In the genomic region with DNA sequence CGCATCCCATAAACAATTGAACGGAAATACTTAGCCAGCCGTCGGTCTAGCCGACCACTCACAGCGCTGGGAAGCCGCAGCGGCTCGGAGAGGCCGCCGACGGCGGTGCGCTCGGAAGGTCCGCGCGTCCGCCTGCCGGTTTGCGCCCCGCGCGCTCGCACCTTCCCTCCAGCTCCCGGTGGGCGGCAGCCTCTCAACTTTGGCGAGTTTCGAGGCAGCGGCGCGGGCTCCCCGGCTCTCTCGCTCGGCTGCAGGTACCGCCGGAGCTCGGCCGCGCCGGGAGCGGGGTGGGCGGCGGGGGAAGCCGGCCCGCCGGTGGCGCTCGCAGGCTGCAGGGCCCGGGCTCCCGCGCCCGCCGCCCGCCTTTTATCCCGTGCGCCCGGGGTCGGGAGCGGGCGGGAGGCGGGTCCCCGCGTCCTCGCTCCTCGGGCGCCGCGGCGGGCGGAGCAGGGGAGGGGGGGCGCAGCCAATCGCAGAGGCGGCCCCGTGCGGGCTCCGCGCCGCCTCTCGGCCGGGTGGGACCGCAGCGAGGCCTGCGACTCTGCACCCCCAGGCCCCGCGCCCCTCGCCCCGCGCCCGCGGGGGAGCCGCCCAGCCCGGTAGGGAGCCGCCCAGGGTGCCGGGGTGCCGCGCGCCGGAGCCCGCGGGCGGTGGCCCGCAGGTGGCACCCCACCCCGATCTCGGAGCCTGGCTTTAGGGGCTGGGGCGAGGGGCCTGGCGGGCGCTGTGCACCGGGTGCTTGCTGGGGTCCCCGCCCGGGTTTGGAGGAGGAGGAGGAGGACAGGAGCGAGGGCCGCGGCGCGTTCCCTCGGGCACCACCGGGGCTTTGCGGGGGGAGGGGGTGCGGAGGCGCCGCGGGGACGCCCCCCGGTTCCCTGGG, we compare ENCODE assay signal across 8 mouse cellular contexts. TPM values are rescaled to one million over a fixed set of nuclear protein-coding genes. Genes with fewer than 3 reads are reported as not detected.
DNase-seq lines count a peak whose midpoint lies in the region; ATAC-seq and TF ChIP-seq lines count a peak whose summit lies in the region.

A gene (plus strand): TSS at position 197 of the 880 bp plus-strand sequence.
A gene (minus strand): TSS at position 377 of the 880 bp plus-strand sequence.

- intact Hi-C loops in gastrocnemius, postnatal 14 days (cut with DNase I; ENCODE audit: low total_unique reads), result no loop called here

- WGBS in intestine, embryonic 14.5 days, result under 1% methylated on average over 98 of the region's 125 CpGs
- under 1% methylated on average over 111 of the region's 125 CpGs for WGBS in limb, embryonic 10.5 days
- under 1% methylated on average over 97 of the region's 125 CpGs for WGBS in midbrain, embryonic 10.5 days
- WGBS in small intestine, adult 2 months, result 1% methylated on average over 119 of the region's 125 CpGs

- H3K4me1 ChIP-seq in cortical plate, adult 2 months (ENCODE audit: control insufficient read depth, insufficient read depth, low read length), result peaks cover 1% of the 10 kb centered on the region
- peaks cover 11% of the 10 kb centered on the region for H3K4me1 ChIP-seq in intestine, embryonic 14.5 days (replicated peaks; ENCODE audit: control insufficient read depth, insufficient read depth, low read length)
- peaks cover 19% of the 10 kb centered on the region for H3K4me1 ChIP-seq in limb, embryonic 10.5 days
- peaks cover 24% of the 10 kb centered on the region for H3K4me1 ChIP-seq in midbrain, embryonic 10.5 days
- H3K4me1 ChIP-seq in small intestine, adult 2 months (ENCODE audit: control insufficient read depth, insufficient read depth, insufficient read length, low read length), result no peaks in the 10 kb centered on the region

- H3K9me3 ChIP-seq in intestine, embryonic 14.5 days (ENCODE audit: control insufficient read depth, low read length), result no peaks in the 10 kb centered on the region
- no peaks in the 10 kb centered on the region for H3K9me3 ChIP-seq in limb, embryonic 10.5 days (replicated peaks)
- H3K9me3 ChIP-seq in midbrain, embryonic 10.5 days (replicated peaks), result no peaks in the 10 kb centered on the region

- peak; percentile 50 for DNase-seq in R1 (ENCODE audit: low read depth, low spot score)
- peak; percentile 73 for DNase-seq in gastrocnemius, postnatal 14 days
- peak; percentile 77 for DNase-seq in intestine, embryonic 14.5 days (ENCODE audit: low spot score)
- DNase-seq in limb, embryonic 10.5 days (ENCODE audit: low spot score), result peak; percentile 76
- DNase-seq in midbrain, embryonic 10.5 days (ENCODE audit: low spot score), result peak; percentile 69

- 0 out of 2 replicates have a peak within 1 kb of the TSS, but pooled peaks have one; percentile 68 for H3K27ac ChIP-seq in cortical plate, adult 2 months (ENCODE audit: insufficient read depth, low read length)
- peak within 1 kb of the TSS; percentile 77 for H3K27ac ChIP-seq in intestine, embryonic 14.5 days (ENCODE audit: low read depth)
- H3K27ac ChIP-seq in limb, embryonic 10.5 days, result peak within 1 kb of the TSS; percentile 95
- peak within 1 kb of the TSS; percentile 93 for H3K27ac ChIP-seq in midbrain, embryonic 10.5 days (replicated peaks)
- peak within 1 kb of the TSS; percentile 53; the same call in 1 of the 2 replicates for H3K27ac ChIP-seq in small intestine, adult 2 months (ENCODE audit: insufficient read depth, low read depth, low read length)

- no peaks in the 10 kb centered on the region for H3K36me3 ChIP-seq in intestine, embryonic 14.5 days (ENCODE audit: control insufficient read depth, insufficient read depth, low read length)
- H3K36me3 ChIP-seq in limb, embryonic 10.5 days, result no peaks in the 10 kb centered on the region
- no peaks in the 10 kb centered on the region for H3K36me3 ChIP-seq in midbrain, embryonic 10.5 days
- no peaks in the 10 kb centered on the region for H3K36me3 ChIP-seq in small intestine, adult 2 months (ENCODE audit: control insufficient read depth, insufficient read depth, low read length)

- H3K27me3 ChIP-seq in intestine, embryonic 14.5 days (replicated peaks; ENCODE audit: control insufficient read depth, insufficient read depth, low read length), result peaks cover 13% of the 10 kb centered on the region
- H3K27me3 ChIP-seq in limb, embryonic 10.5 days (ENCODE audit: low read depth, poor library complexity, severe bottlenecking), result peaks cover 30% of the 10 kb centered on the region
- peaks cover 22% of the 10 kb centered on the region for H3K27me3 ChIP-seq in midbrain, embryonic 10.5 days (ENCODE audit: low read depth, poor library complexity, severe bottlenecking)
- peaks cover 21% of the 10 kb centered on the region for H3K27me3 ChIP-seq in small intestine, adult 2 months (ENCODE audit: control insufficient read depth, insufficient read depth, low read length)

- H3K4me2 ChIP-seq in intestine, embryonic 14.5 days (ENCODE audit: low read length), result peak within 1 kb of the TSS; percentile 74

- TF ChIP-seq POLR2A in cortical plate, adult 2 months (IDR thresholded peaks at IDR 0.05; ENCODE audit: extremely low read depth, insufficient read depth, low read length), result no peak
- no peak for TF ChIP-seq POLR2A in small intestine, adult 2 months (IDR thresholded peaks at IDR 0.05; ENCODE audit: low read depth, low read length)

- peak within 1 kb of the TSS; percentile 54 for H3K4me3 ChIP-seq in cortical plate, adult 2 months (ENCODE audit: insufficient read depth, low read length)
- H3K4me3 ChIP-seq in intestine, embryonic 14.5 days (ENCODE audit: low read depth, low read length), result peak within 1 kb of the TSS; percentile 71
- peak within 1 kb of the TSS; percentile 87 for H3K4me3 ChIP-seq in limb, embryonic 10.5 days
- H3K4me3 ChIP-seq in midbrain, embryonic 10.5 days, result peak within 1 kb of the TSS; percentile 82
- peak within 1 kb of the TSS; percentile 81 for H3K4me3 ChIP-seq in small intestine, adult 2 months (ENCODE audit: low read depth, low read length)

- H3K9ac ChIP-seq in intestine, embryonic 14.5 days (ENCODE audit: low read length), result peak within 1 kb of the TSS; percentile 85

- TF ChIP-seq CTCF in cortical plate, adult 2 months (IDR thresholded peaks at IDR 0.05; ENCODE audit: extremely low read depth, insufficient read depth, low read length), result no peak
- TF ChIP-seq CTCF in small intestine, adult 2 months (IDR thresholded peaks at IDR 0.05; ENCODE audit: extremely low read depth, insufficient read length, insufficient replicate concordance, low read depth, low read length), result no peak

- peak; percentile 88 for ATAC-seq in intestine, embryonic 14.5 days (replicated peaks; ENCODE audit: low FRiP score, low TSS enrichment, low read depth)
- ATAC-seq in monocyte, adult 5-6 weeks (replicated peaks; ENCODE audit: insufficient number of reproducible peaks, low FRiP score, low TSS enrichment, poor library complexity, severe bottlenecking), result no peak

RNA-seq across cellular contexts. Expression of the first gene that starts in this region (rescaled TPM):
- polyA plus RNA-seq in cortical plate, adult 2 months (2012; rRNA removed), result 9.9 and 12.4 TPM in 2 replicates
- 1 to 10 TPM; 3.7 to 4.1 TPM for total RNA-seq in gastrocnemius, postnatal 14 days (2021)
- polyA plus RNA-seq in intestine, embryonic 14.5 days (2014; fragmentation: Nextera tagmentation; extraction: Ambion mirVana), result 4.9 and 5.7 TPM in 2 replicates
- polyA plus RNA-seq in limb, embryonic 10.5 days (2016; fragmentation: Nextera tagmentation; extraction: Ambion mirVana), result 3.6 and 3.7 TPM in 2 replicates
- 4.6 and 4.9 TPM in 2 replicates for polyA plus RNA-seq in midbrain, embryonic 10.5 days (2016; fragmentation: Nextera tagmentation; extraction: Ambion mirVana)
- polyA plus RNA-seq in small intestine, adult 2 months (2012; rRNA removed), result 2.4 and 5.6 TPM in 2 replicates
- 1.2 to 24.9 TPM (median 1.6 TPM) in 3 replicates for total RNA-seq in monocyte, adult 5-6 weeks (2017)

RNA-seq across cellular contexts. Expression of the second gene that starts in this region (rescaled TPM):
- polyA plus RNA-seq in cortical plate, adult 2 months (2012; rRNA removed), result 2.2 and 2.9 TPM in 2 replicates
- 1 to 10 TPM; 2.3 to 3.3 TPM for total RNA-seq in gastrocnemius, postnatal 14 days (2021)
- 6.8 and 7.5 TPM in 2 replicates for polyA plus RNA-seq in intestine, embryonic 14.5 days (2014; fragmentation: Nextera tagmentation; extraction: Ambion mirVana)
- 2.5 and 2.9 TPM in 2 replicates for polyA plus RNA-seq in limb, embryonic 10.5 days (2016; fragmentation: Nextera tagmentation; extraction: Ambion mirVana)
- polyA plus RNA-seq in midbrain, embryonic 10.5 days (2016; fragmentation: Nextera tagmentation; extraction: Ambion mirVana), result 4.3 and 4.4 TPM in 2 replicates
- polyA plus RNA-seq in small intestine, adult 2 months (2012; rRNA removed), result 0.80 and 1.1 TPM in 2 replicates
- 1.9 to 6.0 TPM (median 2.6 TPM) in 3 replicates for total RNA-seq in monocyte, adult 5-6 weeks (2017)
